Mouse (Mus musculus) inflammation-experienced regulatory T-cells, adult 6 months (primary cell): ENCODE results near the gene Trmt61a. TPM values are rescaled to one million over a fixed set of nuclear protein-coding genes. Genes with fewer than 3 reads are reported as not detected.

Experiments used
- polyA plus RNA-seq, 3 experiments: library from polyadenylated mRNA; unstranded; fragments of 100-300 nt; shearing (Covaris generic); gene quantifications; one replicate each; pipeline ENCODE4 v1.2.1; 2017

Gene Trmt61a
- polyA plus RNA-seq, 3 experiments from 2014 or later: 3.2 to 4.4 (median 3.3) TPM

Other genes starting within 250 kb of the Trmt61a start
- not detected for gene Tnfaip2, start 235.6 kb upstream of the Trmt61a start, polyA plus RNA-seq
- not detected for gene Gm266, start 192.3 kb upstream of the Trmt61a start, polyA plus RNA-seq
- gene Eif5, start 140.1 kb upstream of the Trmt61a start, polyA plus RNA-seq: 100 to 1,000 TPM in 2 of 3 experiments, 10 to 100 TPM in 1; 80.7 to 196 (median 189) TPM
- 10 to 100 TPM; 16.4 to 45.8 (median 41.1) TPM for gene Mark3, start 103.6 kb upstream of the Trmt61a start, polyA plus RNA-seq
- gene Ckb, start 5.8 kb upstream of the Trmt61a start, polyA plus RNA-seq: 10 to 100 TPM; 24.2 to 37.2 (median 31.8) TPM
- gene Bag5, start 35.2 kb downstream of the Trmt61a start, polyA plus RNA-seq: 10 to 100 TPM; 22.0 to 40.1 (median 36.7) TPM
- gene Apopt1, start 35.2 kb downstream of the Trmt61a start, polyA plus RNA-seq: 10 to 100 TPM; 55.8 to 85.0 (median 74.3) TPM
- 10 to 100 TPM; 17.9 to 19.7 (median 18.3) TPM for gene Klc1, start 80.7 kb downstream of the Trmt61a start, polyA plus RNA-seq
- gene Xrcc3, start 135.8 kb downstream of the Trmt61a start, polyA plus RNA-seq: 1 to 10 TPM; 2.8 to 5.2 (median 4.1) TPM
- 1 to 10 TPM; 3.5 to 6.8 (median 4.5) TPM for gene Zfyve21, start 136.1 kb downstream of the Trmt61a start, polyA plus RNA-seq
- gene Ppp1r13b, start 230.0 kb downstream of the Trmt61a start, polyA plus RNA-seq: 10 to 100 TPM in 1 of 3 experiments, 1 to 10 TPM in 2; 4.1 to 12.6 (median 8.6) TPM